Mouse (Mus musculus): ENCODE results near the gene Abhd2.

DNA sequence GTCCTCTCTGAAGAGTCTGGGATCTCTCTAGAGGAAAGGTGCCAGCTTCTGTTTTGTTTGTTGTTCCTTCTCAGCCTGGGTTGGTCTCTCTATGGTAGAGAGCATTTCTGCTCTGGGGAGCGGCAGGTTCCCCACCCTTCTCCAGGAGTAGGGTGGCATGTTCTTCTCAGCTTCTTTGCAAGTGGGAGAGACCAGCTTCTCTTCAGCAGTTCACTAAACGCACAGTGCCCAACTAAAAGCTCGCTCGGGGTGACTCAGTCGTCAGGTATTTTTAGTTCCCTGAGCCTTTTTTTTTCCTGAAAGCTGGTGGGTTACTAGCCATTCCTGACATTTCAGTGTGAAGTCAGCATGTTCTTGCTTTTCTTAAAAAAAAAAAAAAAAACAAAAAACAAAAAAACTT, 15.4 kb downstream of the Abhd2 start:
- TF ChIP-seq POLR2A (IDR thresholded peaks at IDR 0.05; ENCODE audit: control insufficient read depth, extremely low read depth, insufficient read depth, low read length, poor library complexity), result no peak
- no peak for TF ChIP-seq CTCF (IDR thresholded peaks at IDR 0.05; ENCODE audit: borderline replicate concordance, control insufficient read depth, extremely low read depth, insufficient read depth, low read length, poor library complexity)

Measured in thymus, adult 2 months (tissue).